Comparison of ENCODE assay signal across 10 mouse cellular contexts in genomic region chr1:157280781-157281180, GRCm38 (mm10).
DNase-seq lines count a peak whose midpoint lies in the region; ATAC-seq and TF ChIP-seq lines count a peak whose summit lies in the region.
"Had no signal": no experiment of that assay in that cellular context is flagged by ENCODE, and none has a peak within 500 bp of the region (broad histone marks: within the 10 kb centered on the region; RNA-seq: fewer than 3 reads in every experiment).

No protein-coding gene starts in this region.

- H3K36me3 ChIP-seq in heart, adult 2 months (ENCODE audit: control insufficient read depth, insufficient read depth, low read length), result peaks cover 4% of the 10 kb centered on the region
- H3K36me3 ChIP-seq in lung, embryonic 14.5 days (ENCODE audit: insufficient read depth), result no peaks in the 10 kb centered on the region
- H3K36me3 ChIP-seq: G1E had no signal

- no peak for TF ChIP-seq EP300 in heart, adult 2 months (IDR thresholded peaks at IDR 0.05; ENCODE audit: insufficient read depth, low read depth, low read length)

- no peak for DNase-seq in heart, adult 2 months
- no peak for DNase-seq in heart, adult 9 months (ENCODE audit: low spot score in 2 of 2)
- peak; percentile 75 for DNase-seq in lung, embryonic 14.5 days
- DNase-seq in lung, postnatal 14 days, result no peak
- DNase-seq in NIH3T3 (ENCODE audit: low read depth), result peak; percentile 62
- peak; percentile 21 for DNase-seq in retina, postnatal 1 day
- DNase-seq in B cell, adult 2 months, result no peak
- DNase-seq: heart, postnatal 36 days had no signal

- TF ChIP-seq POLR2A in heart, adult 2 months (IDR thresholded peaks at IDR 0.05; ENCODE audit: insufficient read depth, low read depth, low read length), result no peak

- no peaks in the 10 kb centered on the region for H3K27me3 ChIP-seq in heart, adult 2 months (ENCODE audit: control insufficient read depth, insufficient read depth, low read length)
- H3K27me3 ChIP-seq in lung, embryonic 14.5 days (ENCODE audit: insufficient read depth, low read length), result no peaks in the 10 kb centered on the region
- H3K27me3 ChIP-seq: megakaryocyte, embryonic 14.5 days had no signal

- ATAC-seq in lung, embryonic 14.5 days (ENCODE audit: insufficient read depth), result no peak

- no peak overlapping the region for H3K4me2 ChIP-seq in lung, embryonic 14.5 days

- no peak overlapping the region for H3K27ac ChIP-seq in heart, adult 2 months
- no peak overlapping the region for H3K27ac ChIP-seq in lung, embryonic 14.5 days (ENCODE audit: low read depth)

- no peaks in the 10 kb centered on the region for H3K79me2 ChIP-seq in heart, adult 2 months (replicated peaks; ENCODE audit: control insufficient read depth, insufficient read depth, low read length)

- peak; percentile 71 for TF ChIP-seq CTCF in heart, adult 2 months (IDR thresholded peaks at IDR 0.05)
- peak; percentile 48 for TF ChIP-seq CTCF in lung, embryonic 14.5 days (IDR thresholded peaks at IDR 0.05; ENCODE audit: low read depth)

- intact Hi-C loops in heart, adult 2 months (cut with DNase I), result loop anchor here (2.0 to 5.0 kb wide), 4 partner anchors 143 to 363 kb away; partner anchors contain the start of gene Cryzl2

- H3K4me3 ChIP-seq in heart, adult 2 months, result no peak overlapping the region
- H3K4me3 ChIP-seq in lung, embryonic 14.5 days (ENCODE audit: low read depth, low read length), result no peak overlapping the region
- H3K4me3 ChIP-seq: megakaryocyte, embryonic 14.5 days had no signal

- H3K9me3 ChIP-seq in lung, embryonic 14.5 days (ENCODE audit: low read depth, low read length), result no peaks in the 10 kb centered on the region
- H3K9me3 ChIP-seq: G1E had no signal

- peaks cover 3% of the 10 kb centered on the region for H3K4me1 ChIP-seq in heart, adult 2 months (ENCODE audit: control insufficient read depth, insufficient read depth, low read length)
- no peaks in the 10 kb centered on the region for H3K4me1 ChIP-seq in lung, embryonic 14.5 days (ENCODE audit: insufficient read depth)
- H3K4me1 ChIP-seq: megakaryocyte, embryonic 14.5 days had no signal

- H3K9ac ChIP-seq in heart, adult 2 months (ENCODE audit: low read depth, low read length), result no peak overlapping the region
- no peak overlapping the region for H3K9ac ChIP-seq in lung, embryonic 14.5 days

Comparison
In these comparisons a context has a peak if more than half of its experiments do, and no peak if none do; other contexts are left out.
1. DNase-seq: peak in lung, embryonic 14.5 days (single experiment), NIH3T3 (single experiment) and retina, postnatal 1 day (single experiment); none in heart, adult 2 months (0 of 2), heart, adult 9 months (0 of 2), lung, postnatal 14 days (single experiment) and B cell, adult 2 months (0 of 2).